Mouse (Mus musculus): ENCODE measurements around the gene Ltbp1. TPM values are rescaled to one million over a fixed set of nuclear protein-coding genes. Genes with fewer than 3 reads are reported as not detected.
A peak's percentile ranks its signal among the peaks of the same experiment; 100 is the strongest.

Gene Ltbp1
- 28.3 and 30.0 TPM in 2 replicates for polyA plus RNA-seq (2015; fragmentation: Nextera tagmentation; extraction: Ambion mirVana)

DNA sequence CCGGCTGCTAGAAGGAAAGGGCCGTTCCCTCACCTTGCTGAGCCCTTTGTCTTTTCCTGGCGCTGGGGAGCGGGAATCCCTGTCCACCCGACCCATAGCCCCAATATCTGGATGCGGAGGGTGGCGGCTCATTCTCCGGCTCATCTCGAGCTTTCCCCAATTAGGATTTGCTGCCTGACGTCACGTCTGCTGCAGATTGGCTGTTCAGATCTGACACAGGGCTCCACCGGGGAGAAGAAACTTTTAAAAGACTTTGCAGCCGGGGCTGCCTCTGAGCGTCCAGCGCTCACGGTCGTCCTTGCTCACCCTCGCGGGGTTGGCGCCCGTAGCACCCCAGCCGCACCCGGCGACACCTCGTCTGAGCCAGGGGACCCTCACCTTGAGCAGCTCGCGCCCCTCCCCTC lies at the start of gene Ltbp1:
Gene Ltbp1 (plus strand): TSS at position 288 of the 404 bp plus-strand sequence.
- 0 out of 2 replicates have a peak, but pooled peaks have one; percentile 55 for ATAC-seq (ENCODE audit: extremely low read depth, insufficient number of reproducible peaks, low FRiP score, low TSS enrichment)
- Histone ChIP-seq H3K4me2 (peak within 1 kb of the TSS; percentile 90), H3K4me3 (peak within 1 kb of the TSS; percentile 98), H3K9me3 (no peaks in the 10 kb centered on the region), H3K4me1 (peaks cover 44% of the 10 kb centered on the region), H3K9ac (peak within 1 kb of the TSS; percentile 98), H3K36me3 (peaks cover 17% of the 10 kb centered on the region), H3K27ac (replicated peaks) (peak within 1 kb of the TSS; percentile 98), H3K27me3 (replicated peaks) (no peaks in the 10 kb centered on the region)
- under 1% methylated on average over 27 of the region's 27 CpGs for WGBS

DNA sequence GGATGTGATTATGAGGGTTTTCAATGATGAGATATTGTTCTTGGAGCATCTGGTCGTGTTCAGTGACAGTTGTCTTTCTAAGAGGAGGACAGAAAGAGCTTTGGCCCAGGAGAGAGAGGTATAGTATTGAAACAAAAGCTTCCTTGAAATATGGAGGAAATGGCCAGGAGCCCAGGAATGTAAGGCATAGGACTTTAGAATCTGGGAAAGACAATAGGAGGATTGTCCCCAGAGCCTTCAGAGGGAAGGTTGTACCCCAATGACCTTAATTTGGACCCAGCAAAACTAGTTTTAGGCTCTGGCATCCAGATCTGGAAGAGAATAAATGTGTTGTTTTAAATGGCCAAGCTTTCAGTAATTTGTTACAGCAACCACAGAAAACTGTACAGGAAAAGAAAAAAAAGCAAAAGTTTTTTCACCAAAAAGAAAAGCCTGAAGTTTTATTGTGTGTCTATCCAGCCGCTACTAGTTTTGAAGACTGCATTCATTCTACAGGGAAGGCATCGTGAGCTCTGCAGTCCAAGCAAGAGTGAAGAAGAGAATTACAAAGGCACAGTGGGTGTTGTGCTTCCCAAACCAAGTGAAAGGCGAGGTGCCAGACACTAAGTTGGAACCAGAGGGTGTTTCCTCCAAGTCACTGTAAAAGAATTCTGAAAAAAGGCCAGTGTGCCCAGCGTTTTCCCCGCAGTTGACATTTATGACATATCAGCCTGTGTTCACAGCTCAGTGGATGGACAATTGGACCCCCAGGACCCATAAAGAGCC lies 45.7 kb upstream of the Ltbp1 start:
- 62% methylated on average over 6 of the region's 6 CpGs for WGBS
- H3K9me3 ChIP-seq: no peaks in the 10 kb centered on the region
- no peaks in the 10 kb centered on the region for H3K27me3 ChIP-seq (replicated peaks)
- H3K36me3 ChIP-seq: no peaks in the 10 kb centered on the region
- no peak overlapping the region for H3K4me3 ChIP-seq
- peaks cover 21% of the 10 kb centered on the region for H3K4me1 ChIP-seq
- no peak overlapping the region for H3K9ac ChIP-seq
- H3K4me2 ChIP-seq: no peak overlapping the region
- ATAC-seq (ENCODE audit: extremely low read depth, insufficient number of reproducible peaks, low FRiP score, low TSS enrichment): no peak
- H3K27ac ChIP-seq (replicated peaks): no peak overlapping the region

DNA sequence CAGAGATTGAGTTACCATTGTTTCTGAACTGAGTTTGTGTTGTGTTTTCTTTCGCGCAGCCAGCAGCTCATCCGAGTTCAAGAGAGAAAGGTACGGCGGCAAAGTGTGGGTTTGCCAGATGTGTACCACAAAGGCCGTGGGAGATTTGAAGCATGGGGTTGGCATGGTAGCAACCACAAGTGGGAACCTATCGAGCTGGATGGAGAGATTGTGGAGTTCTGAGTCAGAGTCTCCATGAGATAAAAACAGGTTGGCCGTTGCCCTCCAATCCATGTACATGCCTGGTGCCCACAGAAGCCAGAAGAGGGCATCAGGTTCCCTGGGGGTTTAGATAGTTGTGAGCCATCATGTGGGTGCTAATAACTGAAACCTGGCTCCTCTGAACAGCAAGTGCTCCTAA lies 42.1 kb upstream of the Ltbp1 start:
- Histone ChIP-seq H3K9ac (no peak overlapping the region), H3K4me2 (no peak overlapping the region), H3K27me3 (replicated peaks) (no peaks in the 10 kb centered on the region), H3K9me3 (no peaks in the 10 kb centered on the region), H3K27ac (replicated peaks) (no peak overlapping the region), H3K4me3 (no peak overlapping the region), H3K4me1 (peaks cover 27% of the 10 kb centered on the region), H3K36me3 (no peaks in the 10 kb centered on the region)
- 87% methylated on average over 8 of the region's 8 CpGs for WGBS
- no peak for ATAC-seq (ENCODE audit: extremely low read depth, insufficient number of reproducible peaks, low FRiP score, low TSS enrichment)

DNA sequence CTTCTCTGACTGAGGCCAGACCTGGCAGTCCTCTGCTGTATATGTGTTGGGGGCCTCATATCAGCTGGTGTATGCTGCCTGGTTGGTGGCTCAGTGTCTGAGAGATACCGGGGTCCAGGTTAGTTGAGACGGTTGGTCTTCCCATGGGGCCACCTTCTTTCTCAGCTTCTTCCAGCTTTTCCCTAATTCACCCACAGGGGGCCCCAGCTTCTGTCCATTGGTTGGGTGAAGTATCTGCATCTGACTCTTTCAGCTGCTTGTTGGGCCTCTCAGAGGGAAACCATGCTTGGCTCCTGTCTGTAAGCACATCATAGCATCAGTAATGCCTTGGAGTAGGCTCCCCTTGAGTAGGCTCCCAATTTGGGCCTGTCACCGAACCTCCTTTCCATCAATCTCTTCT lies 41.5 kb upstream of the Ltbp1 start:
- WGBS: 80% methylated on average over 3 of the region's 3 CpGs
- Histone ChIP-seq H3K27ac (replicated peaks) (no peak overlapping the region), H3K9me3 (no peaks in the 10 kb centered on the region), H3K36me3 (no peaks in the 10 kb centered on the region), H3K27me3 (replicated peaks) (no peaks in the 10 kb centered on the region), H3K4me3 (no peak overlapping the region), H3K4me1 (peaks cover 31% of the 10 kb centered on the region), H3K4me2 (no peak overlapping the region), H3K9ac (no peak overlapping the region)
- no peak for ATAC-seq (ENCODE audit: extremely low read depth, insufficient number of reproducible peaks, low FRiP score, low TSS enrichment)

DNA sequence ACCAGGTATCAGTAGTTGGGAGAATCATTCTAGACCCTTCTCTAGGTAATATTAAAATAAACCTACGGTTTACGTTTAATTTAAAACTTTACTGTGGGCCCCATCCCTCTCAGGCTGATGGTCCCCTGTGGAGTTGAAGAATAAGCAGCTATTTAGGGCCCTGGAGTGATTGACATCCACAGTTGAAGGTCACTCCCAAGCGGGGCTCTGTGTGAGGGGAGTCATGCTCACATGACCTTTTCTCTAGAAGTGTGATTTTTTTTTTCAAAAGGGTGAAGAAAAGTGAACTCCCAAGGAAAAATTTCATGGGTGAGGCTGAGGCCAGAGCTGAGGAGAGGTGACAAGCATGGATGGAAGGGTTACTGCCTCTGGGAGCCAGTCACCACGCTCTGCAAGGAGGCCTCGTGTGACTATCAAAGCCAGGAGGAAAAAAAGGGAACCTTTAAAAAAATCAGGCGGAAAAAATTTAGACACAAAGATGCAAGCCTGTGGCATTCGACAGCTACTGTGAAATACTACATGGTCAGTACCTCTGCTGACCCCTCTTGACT lies 38.0 kb upstream of the Ltbp1 start:
- ATAC-seq (ENCODE audit: extremely low read depth, insufficient number of reproducible peaks, low FRiP score, low TSS enrichment): no peak
- Histone ChIP-seq H3K4me3 (no peak overlapping the region), H3K9ac (no peak overlapping the region), H3K27ac (replicated peaks) (no peak overlapping the region), H3K27me3 (replicated peaks) (no peaks in the 10 kb centered on the region), H3K4me2 (no peak overlapping the region), H3K9me3 (no peaks in the 10 kb centered on the region), H3K36me3 (no peaks in the 10 kb centered on the region), H3K4me1 (peaks cover 28% of the 10 kb centered on the region)
- WGBS: 58% methylated on average over 7 of the region's 7 CpGs

DNA sequence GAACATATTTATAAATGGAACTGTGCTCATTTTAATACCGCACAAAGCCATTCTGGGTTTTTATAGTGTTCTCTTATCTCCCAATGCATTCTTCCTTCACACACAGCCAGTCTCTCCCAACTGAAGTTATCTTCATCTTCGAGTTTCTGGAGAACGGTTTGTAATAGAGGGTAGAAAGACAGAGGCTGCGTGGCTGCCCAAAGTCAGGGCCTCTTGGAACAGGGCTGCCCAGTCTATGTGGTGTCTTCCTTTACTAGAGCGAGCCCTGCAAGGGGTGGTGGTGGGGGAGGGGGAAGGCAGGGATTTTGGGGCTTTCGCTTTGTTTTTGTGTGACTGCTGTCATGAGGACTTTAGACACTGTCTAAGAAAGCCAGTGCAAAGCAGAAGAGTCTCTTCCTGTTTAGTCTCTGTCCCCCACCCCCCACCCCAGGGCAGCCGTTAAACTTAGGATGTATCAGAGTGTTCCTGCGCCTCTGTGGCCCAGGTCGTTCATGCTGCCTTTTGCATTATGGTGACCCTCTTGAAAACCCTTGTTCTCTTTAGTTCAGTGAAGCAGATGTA lies 37.1 kb upstream of the Ltbp1 start:
- Histone ChIP-seq H3K27me3 (replicated peaks) (no peaks in the 10 kb centered on the region), H3K4me1 (peaks cover 28% of the 10 kb centered on the region), H3K4me3 (no peak overlapping the region), H3K4me2 (no peak overlapping the region), H3K9ac (no peak overlapping the region), H3K27ac (replicated peaks) (no peak overlapping the region; the same call in 1 of the 2 replicates), H3K36me3 (no peaks in the 10 kb centered on the region), H3K9me3 (no peaks in the 10 kb centered on the region)
- no peak for ATAC-seq (ENCODE audit: extremely low read depth, insufficient number of reproducible peaks, low FRiP score, low TSS enrichment)
- WGBS: 49% methylated on average over 9 of the region's 9 CpGs

DNA sequence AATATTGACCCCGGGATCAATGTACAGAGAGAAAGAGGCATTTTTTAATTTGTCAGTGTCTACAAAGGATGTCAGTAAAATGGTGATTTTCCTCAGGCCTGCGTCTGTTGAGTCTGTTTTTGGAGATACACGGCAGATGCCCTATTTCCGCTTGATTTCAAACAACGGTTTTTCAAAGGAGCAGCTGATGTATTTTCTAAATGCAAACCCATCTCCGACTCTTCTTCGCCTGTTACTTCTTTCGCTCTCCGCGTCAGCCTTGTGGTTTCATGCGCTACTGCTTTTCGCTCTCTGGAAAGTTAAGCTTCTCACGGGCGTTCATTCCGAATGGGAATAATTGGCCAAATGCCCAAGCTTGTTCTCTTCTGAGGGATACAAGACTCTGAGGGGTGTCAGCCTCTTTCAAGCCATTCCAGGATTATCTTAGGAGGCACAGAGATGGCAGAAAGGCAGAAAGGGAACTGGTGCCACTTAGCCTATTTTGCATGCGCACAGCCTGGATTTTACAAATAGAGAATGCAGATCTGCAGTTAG lies 36.6 kb upstream of the Ltbp1 start:
- no peak overlapping the region for H3K4me3 ChIP-seq
- no peaks in the 10 kb centered on the region for H3K36me3 ChIP-seq
- no peak overlapping the region for H3K27ac ChIP-seq (replicated peaks)
- no peaks in the 10 kb centered on the region for H3K9me3 ChIP-seq
- 67% methylated on average over 16 of the region's 16 CpGs for WGBS
- no peak overlapping the region for H3K4me2 ChIP-seq
- no peak for ATAC-seq (ENCODE audit: extremely low read depth, insufficient number of reproducible peaks, low FRiP score, low TSS enrichment)
- no peaks in the 10 kb centered on the region for H3K27me3 ChIP-seq (replicated peaks)
- peaks cover 28% of the 10 kb centered on the region for H3K4me1 ChIP-seq
- H3K9ac ChIP-seq: no peak overlapping the region

DNA sequence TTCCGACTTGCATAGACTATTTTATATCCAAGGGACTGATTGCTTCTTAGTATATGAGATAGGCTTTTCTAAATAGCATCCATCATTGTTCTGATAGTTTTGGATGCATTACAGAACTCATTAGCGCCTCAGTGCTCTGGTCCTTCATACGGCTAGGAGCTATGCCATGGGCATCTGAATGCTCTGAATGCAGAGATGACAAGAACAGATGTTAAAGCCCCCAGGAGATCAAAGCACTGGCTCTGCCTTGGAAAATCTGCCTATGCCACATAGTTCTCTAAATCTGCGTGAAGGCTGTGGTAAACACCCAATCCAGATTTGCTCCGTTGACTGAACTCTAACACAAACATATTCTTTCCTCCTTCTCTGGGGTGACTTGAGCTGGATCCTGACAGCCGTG lies 30.2 kb upstream of the Ltbp1 start:
- 76% methylated on average over 6 of the region's 6 CpGs for WGBS
- Histone ChIP-seq H3K4me1 (0 out of 2 replicates have a peak, but pooled peaks cover 3% of the 10 kb centered on the region), H3K27ac (replicated peaks) (no peak overlapping the region), H3K9ac (no peak overlapping the region), H3K36me3 (no peaks in the 10 kb centered on the region), H3K4me3 (no peak overlapping the region), H3K9me3 (no peaks in the 10 kb centered on the region), H3K4me2 (no peak overlapping the region), H3K27me3 (replicated peaks) (no peaks in the 10 kb centered on the region)
- ATAC-seq (ENCODE audit: extremely low read depth, insufficient number of reproducible peaks, low FRiP score, low TSS enrichment): no peak

DNA sequence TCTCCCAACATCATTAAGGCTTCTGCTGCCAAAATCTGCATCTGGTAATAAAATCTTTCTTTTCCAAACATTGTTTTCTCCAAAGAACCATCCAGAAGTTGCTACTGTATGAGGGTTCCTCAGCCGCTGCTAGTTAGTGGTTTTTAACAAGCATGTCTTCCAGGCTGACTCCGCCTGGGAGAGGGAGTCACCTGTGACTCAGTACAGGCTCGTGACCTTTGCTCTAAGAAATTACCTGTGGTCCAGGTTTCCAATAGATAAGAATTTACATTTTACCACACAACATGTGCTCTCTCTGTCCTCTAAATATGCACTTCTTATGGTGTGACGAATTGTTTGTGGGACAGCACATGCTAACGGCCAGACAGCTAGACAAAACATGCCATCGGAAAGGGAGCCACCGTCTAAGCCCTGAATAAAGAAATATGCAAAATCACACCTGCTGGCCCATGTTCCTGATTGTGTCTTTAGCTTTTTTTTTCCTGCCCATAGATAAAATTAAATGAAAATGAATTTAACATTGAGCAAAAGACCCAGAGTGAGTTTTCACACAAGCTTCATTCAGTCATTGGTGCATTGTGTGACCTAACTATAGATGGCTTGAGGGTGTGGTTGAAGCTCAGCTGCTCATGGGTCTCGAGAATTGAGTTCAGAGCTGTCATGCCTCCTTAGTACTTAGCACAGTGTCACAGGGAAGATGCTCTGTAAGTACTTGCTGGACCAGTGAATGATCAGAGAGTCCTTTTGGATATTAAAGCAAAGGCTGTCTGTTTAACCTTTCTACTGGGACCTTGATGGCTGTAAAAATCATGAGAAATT lies 29.0 kb upstream of the Ltbp1 start:
- Histone ChIP-seq H3K27ac (replicated peaks) (no peak overlapping the region), H3K36me3 (no peaks in the 10 kb centered on the region), H3K9ac (no peak overlapping the region), H3K9me3 (no peaks in the 10 kb centered on the region), H3K4me3 (no peak overlapping the region), H3K4me2 (no peak overlapping the region), H3K4me1 (0 out of 2 replicates have a peak, but pooled peaks cover 3% of the 10 kb centered on the region), H3K27me3 (replicated peaks) (no peaks in the 10 kb centered on the region)
- 77% methylated on average over 8 of the region's 8 CpGs for WGBS
- ATAC-seq (ENCODE audit: extremely low read depth, insufficient number of reproducible peaks, low FRiP score, low TSS enrichment): no peak

DNA sequence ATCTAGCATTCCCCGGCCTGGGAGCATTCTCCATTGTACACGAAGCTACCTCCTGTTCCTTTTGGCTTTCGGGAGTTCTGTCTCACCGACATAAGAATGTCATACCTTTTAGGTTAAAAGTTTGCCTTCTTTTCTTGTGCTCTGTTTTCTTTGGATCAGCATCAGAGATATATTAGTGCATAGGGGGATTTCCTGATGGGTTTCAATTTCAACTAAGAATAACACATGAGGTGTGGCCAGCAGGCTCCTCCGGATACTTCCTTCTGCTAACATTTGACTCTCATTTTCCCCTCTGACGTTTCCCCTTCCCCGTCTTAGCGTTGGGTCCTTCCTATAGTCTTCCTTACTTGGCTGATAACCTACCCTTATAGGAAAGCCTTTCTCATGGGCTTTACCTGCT lies 25.6 kb upstream of the Ltbp1 start:
- 73% methylated on average over 8 of the region's 8 CpGs for WGBS
- Histone ChIP-seq H3K36me3 (no peaks in the 10 kb centered on the region), H3K27me3 (replicated peaks) (no peaks in the 10 kb centered on the region), H3K9me3 (no peaks in the 10 kb centered on the region), H3K4me2 (no peak overlapping the region), H3K4me3 (no peak overlapping the region), H3K9ac (no peak overlapping the region), H3K27ac (replicated peaks) (no peak overlapping the region), H3K4me1 (0 out of 2 replicates have a peak, but pooled peaks cover 3% of the 10 kb centered on the region)
- no peak for ATAC-seq (ENCODE audit: extremely low read depth, insufficient number of reproducible peaks, low FRiP score, low TSS enrichment)

DNA sequence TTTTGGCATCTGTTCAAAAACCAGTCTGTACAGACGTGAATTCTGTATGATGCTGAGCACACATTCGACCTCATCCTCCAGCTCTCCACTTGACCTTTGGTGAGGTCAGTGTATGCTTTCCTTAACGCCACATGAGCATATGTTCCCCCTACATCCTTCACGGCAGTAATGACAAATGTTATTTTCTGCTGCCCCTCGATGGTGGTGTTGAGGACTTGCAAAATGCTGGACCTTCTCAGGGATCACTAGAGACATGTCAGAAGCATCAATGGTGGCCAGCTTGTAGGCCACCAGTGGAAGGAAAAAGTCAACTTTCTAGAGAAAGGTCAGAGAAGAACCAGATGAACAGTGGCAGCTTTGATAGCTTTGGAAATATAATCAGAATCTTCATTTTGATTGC lies 23.7 kb upstream of the Ltbp1 start:
- 0 out of 2 replicates have a peak, but pooled peaks cover 3% of the 10 kb centered on the region for H3K9me3 ChIP-seq
- no peaks in the 10 kb centered on the region for H3K36me3 ChIP-seq
- no peaks in the 10 kb centered on the region for H3K4me1 ChIP-seq
- H3K27ac ChIP-seq (replicated peaks): no peak overlapping the region
- ATAC-seq (ENCODE audit: extremely low read depth, insufficient number of reproducible peaks, low FRiP score, low TSS enrichment): no peak
- no peaks in the 10 kb centered on the region for H3K27me3 ChIP-seq (replicated peaks)
- no peak overlapping the region for H3K4me2 ChIP-seq
- no peak overlapping the region for H3K9ac ChIP-seq
- no peak overlapping the region for H3K4me3 ChIP-seq
- 61% methylated on average over 5 of the region's 5 CpGs for WGBS
